Mouse (Mus musculus): ENCODE results near the gene Lsm11.

The Lsm11 gene

DNA sequence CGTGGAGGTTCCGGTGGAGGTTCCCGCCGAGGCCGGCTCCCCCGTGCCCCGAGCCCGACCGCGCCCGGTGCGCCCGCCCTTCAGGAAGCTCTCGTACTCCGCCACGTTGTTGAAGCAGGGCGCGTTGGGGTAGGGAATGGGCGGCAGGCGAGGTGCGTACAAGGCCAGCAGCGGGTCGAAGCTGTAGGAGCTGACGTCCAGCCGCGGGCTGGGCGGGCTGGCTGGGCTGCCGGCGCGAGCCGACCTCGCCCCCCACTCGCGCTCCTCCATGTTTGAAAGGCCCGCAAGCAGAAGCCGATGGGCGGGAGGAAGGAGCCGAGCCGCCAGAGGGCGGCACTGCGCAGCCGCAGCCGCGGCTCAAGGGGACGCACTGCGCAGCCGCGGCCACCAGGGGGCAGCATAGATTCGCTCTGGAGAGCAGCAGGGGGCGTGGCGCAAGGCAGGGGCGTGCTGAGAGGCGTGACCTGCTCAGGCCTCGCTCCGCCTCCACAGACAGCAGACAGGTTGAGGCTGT, at the start of gene Lsm11:
TSS of gene Lsm11 (minus strand) at position 293 of the 514 bp plus-strand sequence.
- DNase-seq: peak; percentile 93 to 98

DNA sequence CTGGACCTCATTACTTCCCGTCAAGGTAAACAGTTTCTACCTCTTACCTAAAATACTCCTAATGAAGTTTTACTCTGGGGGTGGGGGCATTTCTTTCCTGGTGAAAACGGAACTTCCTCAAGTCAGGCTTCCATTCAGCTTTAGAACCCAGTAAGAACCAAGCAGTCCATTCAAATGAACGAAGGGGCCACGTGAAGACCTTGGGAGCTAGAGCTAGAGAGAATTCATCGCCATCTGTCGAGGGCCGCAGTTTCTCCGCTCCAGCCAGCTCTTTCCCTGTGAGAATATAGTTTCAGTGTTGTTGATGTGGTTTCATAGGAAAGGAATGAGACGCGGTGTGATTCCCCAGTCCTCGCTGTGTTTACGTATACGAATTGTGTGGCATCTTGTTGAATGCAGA, 47.4 kb upstream of the Lsm11 start:
- DNase-seq: no peak

DNA sequence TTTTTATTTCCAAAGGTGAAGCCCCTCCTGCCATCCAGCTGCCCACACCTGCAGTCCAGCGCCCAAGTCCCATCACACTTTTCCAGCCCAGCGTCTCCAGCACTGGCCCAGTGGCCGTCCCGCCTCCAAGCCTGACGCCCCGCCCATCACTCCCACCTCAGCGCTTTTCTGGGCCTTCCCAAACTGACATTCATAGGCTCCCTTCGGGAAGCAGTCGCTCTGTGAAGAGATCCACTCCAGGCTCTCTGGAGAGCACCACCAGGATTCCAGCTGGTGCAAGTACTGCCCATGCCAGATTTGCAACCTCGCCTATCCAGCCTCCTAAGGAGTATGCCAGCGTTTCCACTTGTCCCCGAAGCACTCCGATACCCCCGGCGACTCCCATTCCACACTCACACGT, 46.9 kb upstream of the Lsm11 start:
- DNase-seq: peak in 1 of 2 experiments; percentile 3

DNA sequence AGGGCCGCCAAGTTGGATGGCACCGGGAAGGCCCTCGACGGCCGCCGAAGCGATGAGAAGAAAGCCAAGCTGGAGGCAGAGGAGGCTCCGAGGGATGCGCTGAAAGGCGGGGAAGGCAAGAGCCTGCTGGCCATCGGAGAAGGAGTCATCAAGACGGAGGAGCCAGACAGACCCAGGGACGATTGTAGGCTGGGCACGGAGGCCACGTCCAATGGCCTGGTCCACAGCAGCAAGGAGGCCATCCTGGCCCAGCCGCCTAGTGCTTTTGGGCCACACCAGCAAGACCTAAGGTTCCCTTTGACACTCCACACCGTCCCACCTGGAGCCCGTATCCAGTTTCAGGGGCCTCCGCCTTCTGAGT, 36.1 kb upstream of the Lsm11 start:
- no peak for DNase-seq

DNA sequence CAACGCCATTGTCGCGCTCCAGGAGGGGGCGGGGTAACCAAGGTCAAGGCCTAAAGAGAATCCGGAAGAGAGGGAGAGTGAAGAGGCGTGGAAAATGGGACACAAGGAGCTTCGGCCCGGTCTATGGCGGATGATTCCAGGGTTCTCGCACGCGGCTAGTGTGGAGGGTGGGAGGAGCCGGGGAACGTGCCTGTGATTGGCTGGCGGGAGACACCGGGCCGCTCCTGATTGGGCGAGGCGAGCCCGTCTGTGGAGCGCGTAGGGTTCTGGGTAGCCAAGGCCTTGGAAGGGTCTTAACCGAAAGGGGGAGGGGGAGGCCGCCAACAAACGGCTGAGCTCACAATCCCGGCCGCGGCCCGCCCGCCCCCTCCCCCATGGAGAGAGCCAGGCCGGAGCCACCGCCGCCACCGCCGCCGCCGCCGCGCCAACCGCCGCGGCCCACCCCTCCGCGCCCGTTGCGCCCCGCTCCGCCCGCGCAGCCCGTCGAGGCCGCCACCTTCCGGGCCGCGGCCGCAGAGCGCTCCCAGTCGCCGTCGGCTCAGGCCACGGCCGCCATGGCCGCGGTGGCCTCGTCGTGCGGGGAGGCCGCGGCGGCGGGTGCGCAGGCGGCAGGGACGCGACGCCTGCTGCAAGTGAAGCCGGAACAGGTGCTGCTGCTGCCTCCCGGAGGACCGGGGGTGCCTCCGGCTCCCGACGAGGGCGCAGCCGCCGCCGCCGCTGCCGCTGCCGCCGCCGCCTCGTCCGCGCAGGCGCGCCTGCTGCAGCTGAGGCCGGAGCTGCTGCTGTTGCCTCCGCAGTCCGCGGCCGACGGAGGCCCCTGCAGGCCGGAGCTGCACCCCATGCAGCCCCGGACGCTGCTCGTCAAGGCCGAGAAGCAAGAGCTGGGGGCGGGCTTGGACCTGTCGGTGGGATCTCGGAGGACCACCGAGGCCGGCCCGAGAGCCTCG, 35.5 kb upstream of the Lsm11 start, which contains the start of gene Sox30:
TSS of gene Sox30 (plus strand) at position 365 of the 947 bp plus-strand sequence.
- DNase-seq: peak; percentile 14 to 18

DNA sequence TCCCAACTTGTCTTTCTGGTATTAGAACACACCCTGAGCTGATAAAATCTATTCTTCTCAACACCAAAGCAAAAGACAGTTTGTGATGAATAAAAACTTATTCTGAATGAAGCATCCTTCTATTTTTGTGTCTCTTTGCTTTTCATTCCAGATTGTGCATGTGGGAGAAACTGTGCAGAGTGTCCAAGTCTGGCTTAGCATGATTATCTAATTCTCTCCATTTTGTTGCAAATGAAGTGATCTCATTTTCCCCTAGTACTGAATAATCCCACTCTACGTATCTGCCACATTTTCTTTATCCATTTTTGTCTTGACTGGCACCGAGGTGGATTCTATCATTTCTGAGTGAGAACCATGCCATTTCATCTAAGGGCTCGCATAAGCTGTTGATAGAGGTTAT, 31.3 kb upstream of the Lsm11 start:
- no peak for DNase-seq

DNA sequence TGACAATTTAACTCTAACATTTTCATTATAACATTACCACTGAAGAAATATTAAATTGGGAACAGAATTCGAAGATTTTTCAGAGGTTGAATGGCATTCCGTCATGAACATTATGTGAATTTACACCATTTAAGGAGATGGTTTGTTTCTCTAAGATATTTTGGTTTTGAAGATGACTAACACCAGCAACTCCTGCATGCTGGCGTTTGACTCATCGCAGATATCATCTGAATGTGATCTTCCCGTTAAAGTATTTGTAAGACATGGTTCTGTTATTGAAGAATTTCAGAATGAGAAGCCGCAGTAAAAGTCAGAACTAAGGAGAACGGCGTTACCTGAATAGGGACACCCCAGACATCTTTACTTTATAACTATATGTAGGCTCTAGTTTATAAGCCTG, 29.7 kb upstream of the Lsm11 start:
- DNase-seq: no peak

DNA sequence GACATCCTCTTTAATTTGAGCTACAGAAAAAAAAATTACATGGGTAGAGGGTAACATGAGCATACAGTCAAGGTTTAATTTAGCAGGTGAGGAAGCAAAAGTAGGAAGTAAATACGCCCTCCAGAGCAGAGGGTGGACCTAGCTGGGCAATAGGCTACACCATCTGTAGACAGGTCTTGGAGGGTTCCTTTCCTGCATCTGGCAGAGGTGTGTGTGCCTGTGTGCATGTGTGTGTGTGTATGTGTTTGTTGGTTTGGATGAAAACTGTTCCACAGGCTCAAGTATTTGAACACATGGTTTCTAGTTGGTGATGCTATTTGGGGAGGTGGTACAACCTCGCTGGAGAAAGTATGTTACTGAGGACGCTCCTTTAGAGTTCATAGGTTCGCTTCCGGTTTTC, 28.9 kb upstream of the Lsm11 start:
- DNase-seq: no peak

DNA sequence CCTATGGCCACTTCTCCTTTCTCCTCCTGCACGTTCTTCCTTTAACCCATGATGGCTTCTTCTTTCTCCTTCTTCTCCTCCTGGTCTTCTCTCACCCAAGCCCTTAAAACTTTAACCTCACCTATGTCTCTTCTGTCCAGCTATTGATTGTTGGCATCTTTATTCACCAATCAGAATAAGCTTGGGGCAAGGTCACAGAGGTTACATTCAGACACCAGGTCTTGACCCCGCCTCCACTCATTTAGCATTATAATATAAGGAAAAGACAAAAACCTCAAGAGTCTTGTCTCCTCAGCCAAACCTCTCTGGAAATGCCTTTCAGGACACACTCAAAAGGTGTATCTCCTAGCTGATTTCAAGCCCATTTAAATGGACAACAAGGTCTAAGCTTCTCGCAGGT, 23.7 kb upstream of the Lsm11 start:
- no peak for DNase-seq

DNA sequence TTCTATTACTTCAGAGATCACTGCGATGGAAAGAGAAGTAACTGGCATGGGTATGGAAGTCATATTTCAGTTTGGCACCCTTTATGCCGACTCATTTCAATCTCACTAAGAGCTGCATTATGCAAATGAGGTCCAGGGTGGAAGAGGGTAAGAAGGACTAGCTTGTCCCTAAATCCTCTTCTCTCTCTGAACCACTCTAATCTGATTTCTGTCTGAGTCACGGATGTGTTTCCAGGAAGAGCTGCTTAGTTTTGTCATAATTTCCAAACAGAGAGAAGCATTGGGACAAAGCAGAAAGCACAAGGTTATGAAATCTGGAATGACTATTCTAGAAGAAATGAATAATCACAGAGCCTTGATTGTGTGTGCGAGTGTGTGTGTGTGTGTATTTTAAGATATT, 22.2 kb upstream of the Lsm11 start:
- DNase-seq: no peak

DNA sequence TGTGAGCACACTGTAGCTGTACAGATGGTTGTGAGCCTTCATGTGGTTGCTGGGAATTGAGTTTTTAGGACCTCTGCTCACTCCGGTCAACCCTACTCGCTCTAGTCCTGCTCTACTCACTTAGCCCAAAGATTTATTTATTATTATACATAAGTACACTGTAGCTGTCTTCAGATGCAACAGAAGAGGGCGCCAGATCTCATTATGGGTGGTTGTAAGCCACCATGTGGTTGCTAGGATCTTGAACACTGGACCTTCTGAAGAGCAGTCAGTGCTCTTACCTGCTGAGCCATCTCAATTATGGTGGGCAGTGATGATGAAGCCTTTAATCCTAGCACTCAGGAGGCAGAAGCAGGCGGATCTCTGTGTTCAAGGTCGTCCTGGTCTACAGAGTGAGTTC, 15.3 kb upstream of the Lsm11 start:
- DNase-seq: no peak

DNA sequence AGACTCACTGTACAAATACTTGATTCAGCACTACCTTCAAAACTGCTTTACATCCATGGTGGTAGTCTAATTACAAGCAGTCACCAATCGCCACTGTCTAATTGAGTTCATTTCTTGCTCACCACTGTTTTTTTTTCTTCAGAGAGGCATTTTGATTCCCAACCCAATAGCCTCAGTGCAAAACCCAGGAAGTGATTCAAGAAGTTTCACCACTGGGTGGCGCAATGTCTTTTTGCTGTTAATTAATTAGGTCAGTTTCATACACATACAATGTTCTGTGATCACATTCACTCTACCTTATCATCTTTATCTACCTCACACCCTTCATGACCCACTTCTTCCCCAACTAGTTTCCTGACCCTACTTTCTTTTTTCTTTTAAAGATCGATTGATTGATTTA, 14.9 kb upstream of the Lsm11 start:
- DNase-seq: no peak

DNA sequence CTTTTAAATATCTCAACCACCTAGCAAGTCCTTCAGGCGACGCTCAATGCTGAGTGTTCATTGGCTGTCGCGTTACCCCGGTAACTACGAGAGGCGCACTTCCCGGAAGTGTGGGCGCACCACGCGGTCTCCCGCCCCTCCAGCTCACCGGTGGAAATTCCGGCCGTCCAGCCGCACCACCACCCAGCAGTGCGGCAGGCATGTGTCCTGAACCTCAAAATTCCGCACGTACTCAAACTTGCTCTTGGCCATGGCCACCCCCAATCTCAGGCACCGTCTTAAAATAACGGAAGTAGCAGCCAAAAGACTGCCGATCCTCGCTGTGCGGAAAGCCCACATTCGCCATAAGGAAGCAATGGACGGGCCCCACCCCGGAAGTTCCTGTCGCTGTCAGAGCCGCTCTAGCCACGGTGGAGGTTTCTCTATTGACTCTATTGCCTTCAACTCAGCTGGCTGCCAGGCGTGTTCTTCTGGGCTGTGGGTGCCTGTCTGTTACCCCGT, 10.4 kb upstream of the Lsm11 start, which contains the start of gene Thg1l:
TSS of gene Thg1l (minus strand) at position 368 of the 501 bp plus-strand sequence.
- peak; percentile 88 to 92 for DNase-seq

DNA sequence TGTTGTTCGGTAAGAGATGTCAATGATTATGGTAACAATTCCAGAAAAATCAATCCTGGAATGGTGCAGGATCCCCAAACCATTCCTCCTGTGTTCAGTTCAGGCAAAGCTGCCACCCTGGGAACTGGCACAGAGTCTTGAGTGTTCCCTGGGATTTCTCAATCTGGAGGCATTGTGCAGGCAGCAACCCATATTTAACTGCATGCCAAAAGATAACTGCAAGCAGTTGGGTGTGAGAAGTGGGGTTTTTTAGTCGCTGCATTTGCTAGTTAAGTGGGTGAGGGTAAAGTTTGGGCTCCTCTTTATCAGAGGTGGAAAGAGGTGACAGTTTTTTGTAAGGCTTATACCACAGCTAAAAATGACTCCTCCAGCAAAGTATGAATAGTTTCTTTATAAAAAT, 2.8 kb upstream of the Lsm11 start:
- no peak for DNase-seq

DNA sequence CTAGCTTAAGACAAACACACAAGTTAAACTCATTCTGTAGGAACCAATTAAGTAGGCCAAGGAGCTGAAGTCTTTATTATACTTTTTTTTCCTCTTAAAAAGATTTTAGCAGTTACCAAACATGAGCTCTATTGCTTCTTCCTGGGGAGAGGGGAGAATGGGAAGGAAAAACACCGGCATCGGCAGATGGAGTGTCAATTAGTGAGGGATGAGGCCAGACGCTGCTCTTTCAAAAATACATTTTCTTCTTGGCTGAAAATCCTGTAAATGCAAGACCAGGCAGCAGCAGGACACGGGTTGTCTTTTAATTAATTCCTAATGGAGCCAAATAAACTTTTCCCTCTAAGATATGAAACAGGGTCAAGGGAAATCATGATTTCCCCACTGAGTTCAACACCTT, 2.1 kb upstream of the Lsm11 start:
- DNase-seq: no peak

DNA sequence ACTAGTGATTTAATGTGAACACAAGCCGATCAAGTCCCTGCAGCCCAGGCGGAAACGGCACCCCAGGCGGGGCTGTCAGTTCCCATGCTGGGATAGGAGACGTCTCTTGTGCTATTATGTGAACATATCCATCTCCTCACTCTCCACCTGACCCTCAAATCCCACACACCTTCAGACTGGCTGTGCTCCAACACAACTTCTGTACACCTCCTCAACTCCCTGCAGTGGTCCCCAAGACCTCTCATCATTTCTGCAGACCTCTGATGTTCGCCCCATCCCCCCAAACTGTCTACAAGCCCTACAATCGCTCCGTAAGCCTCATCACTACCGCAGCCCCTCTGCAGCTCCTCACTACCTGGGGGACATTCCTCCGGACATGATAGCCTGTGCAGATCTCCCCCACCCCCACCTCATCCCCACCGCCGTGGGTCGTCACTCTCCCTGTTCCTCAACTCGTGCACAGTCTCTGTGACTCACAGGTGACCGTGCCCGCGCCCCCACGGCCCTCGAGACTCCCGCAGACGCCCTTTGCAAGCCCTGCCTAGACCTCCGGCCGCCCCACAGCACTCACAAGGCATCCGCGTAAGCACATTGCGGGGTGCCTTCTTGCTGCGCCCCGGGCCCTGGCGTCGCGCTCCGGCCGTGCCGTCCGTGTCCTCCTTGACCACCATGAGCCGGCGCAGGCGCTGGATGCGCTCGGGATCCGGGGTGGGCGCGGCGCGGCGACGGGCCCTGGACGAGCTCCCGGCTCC, 668 bp downstream of the Lsm11 start:
- DNase-seq: no peak

DNA sequence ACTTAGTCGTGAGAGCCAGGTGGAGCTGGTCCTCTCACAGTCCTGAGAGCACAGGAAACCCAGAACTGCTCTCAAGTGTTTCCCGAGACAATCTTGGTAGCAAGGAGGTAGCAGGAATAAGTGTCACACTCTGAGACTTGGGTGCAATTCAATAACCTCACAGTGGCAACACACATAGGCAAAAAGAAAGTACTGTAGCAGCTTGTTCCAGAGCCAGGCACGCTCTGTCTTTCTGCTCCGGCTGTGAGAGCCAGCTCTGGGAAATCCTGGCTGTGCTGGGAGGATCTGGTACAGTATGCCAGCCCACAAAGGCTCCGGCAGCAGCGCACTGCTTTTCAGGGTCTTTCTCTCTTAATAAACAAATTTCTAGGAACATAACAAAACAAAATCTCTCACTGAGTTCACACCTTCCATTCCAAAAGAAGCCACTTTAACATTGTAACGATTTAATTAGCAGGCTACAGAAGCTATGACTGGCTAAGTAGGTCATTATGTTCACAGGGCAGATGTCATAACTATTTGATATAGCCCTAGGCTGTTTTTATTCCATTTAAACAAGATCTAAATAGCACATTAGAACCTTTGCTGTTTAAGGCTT, 1.5 kb downstream of the Lsm11 start:
- no peak for DNase-seq

DNA sequence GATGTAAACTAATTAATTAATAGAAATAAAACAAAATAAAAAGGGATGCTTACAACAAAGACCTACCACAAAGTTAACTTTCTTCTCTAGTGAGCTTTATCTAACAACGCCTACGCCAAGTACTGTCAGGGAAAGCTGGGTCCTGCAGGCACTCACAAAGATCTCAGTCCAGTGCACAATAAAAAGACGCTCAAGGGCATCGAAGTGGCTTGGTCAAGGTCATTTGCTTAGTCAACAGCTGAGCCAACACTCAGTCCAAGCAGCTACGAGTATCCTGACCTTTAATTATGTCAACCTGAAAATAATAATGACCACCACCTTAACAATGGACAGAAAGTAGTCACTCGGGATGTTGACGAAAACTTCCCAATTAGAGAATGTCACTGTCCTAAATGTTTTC, 2.5 kb downstream of the Lsm11 start:
- no peak for DNase-seq

DNA sequence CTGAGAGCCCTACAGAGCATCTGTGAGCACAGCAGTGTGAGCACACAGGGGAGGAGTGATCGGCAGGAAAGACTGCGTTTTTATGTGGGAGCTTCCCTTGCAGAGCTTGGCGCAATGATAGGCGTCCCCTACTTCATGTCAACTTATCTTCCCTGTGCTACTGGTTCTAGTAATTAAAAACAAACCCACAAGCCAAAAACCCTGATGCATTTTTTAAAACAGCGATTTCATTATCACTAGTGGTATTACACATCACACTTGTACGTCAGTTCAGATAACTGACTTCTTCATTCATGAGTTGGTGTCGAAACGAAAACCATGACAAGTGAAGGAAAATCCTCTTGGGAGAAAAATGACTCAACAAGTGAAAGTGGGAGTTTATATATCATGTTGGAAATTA, 5.8 kb downstream of the Lsm11 start:
- DNase-seq: no peak

DNA sequence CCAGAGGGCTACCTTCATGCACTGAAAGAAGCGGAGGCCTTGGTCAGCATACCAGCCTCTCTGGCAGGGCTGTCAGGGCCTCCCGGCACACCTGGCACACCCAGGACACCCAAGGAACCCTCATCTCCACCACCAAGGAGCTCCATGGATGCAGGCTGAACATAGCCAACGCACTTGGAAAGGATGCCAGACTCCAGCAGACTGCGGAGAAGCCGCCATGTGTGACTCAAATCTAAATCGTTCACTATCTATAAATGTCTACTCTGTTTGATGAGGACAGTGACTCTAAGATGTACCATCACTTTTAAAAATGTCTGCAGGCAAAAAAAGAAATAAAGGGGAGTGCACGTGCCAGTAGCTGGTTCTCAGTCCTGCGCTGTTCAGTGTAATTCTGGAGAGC, 7.3 kb downstream of the Lsm11 start:
- DNase-seq: no peak

DNA sequence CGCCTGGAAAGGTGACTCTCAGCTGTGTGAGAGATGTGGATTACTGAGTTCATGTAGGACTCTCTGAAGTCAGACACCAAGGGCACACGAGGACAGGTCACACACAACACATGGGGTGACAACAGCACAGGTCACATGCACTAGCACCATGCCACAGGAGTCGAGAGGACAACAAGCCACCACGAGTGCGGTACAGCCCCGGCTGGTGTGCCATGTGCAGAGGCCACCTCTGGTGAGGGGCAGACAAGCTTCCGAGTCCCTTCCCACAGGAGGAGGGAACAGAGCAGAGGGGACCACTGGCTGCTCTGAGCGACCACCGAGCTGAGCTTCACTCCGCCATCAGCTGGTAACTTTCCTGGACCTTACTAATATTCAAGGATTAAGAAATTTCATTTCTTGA, 12.0 kb downstream of the Lsm11 start:
- DNase-seq: no peak

DNA sequence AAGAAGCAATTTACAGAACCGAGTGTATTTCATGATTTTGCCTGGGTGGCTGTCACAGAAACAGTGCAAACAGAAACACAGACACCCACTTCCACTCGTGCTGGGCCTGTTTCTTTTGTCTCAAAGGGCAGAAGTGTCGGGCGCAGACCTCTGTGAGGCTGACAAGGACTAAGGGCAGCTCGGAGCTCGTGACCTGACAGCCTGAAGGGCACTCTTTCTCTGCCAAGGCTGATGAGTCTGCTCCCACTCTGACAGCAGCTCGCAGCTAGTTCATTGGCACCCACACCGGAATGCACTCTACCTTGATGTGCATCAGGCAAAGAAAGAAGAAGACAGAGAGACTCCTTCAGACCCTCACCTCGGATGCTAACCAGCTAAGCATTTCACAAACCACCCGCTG, 15.2 kb downstream of the Lsm11 start:
- no peak for DNase-seq

DNA sequence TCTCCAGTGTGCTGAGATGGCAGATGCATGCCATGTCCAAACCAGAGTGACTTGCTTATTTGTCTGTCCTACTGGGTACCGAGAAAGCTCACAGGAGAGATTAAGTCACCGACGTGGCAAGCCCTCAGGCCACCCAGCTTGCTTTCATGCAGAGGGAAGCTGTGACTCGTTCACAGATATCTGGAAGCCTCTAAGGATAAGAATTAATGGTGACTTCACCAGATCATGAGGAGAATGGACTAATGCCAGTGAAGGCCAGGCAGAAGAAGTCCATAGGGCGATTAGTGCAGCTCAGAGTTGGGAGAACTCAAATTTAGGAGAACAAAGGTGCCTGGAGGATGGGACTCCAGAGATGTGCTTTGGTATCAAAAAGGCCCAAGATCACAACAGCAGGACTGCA, 17.3 kb downstream of the Lsm11 start:
- no peak for DNase-seq

Data from kidney, adult 8-10 months (tissue).